Mouse (Mus musculus) midbrain, embryonic 11.5 days (tissue): ENCODE measurements around the gene Rad51d. TPM values are rescaled to one million over a fixed set of nuclear protein-coding genes. Genes with fewer than 3 reads are reported as not detected.

Source experiments
- ATAC-seq: fragments of 200-750 bp; cut with Nextera tagmentation; 2 replicates; pipeline ENCODE4 v1.8.0; 2017; ENCODE audit warnings: moderate TSS enrichment, moderate library complexity; ENCODE audit not compliant: low FRiP score
- DNase-seq: peaks from one replicate; pipeline ENCODE4 v3.0.0; 2015; ENCODE audit warnings: low spot score; ENCODE audit errors: missing footprints
- H3K27ac ChIP-seq: fragments of 300-500 bp; sonication (generic); 2 replicates; pipeline ENCODE4 v1.5.1; 2014; ENCODE audit warnings: low read depth, low read length
- H3K27me3 ChIP-seq: fragments of 300-500 bp; sonication (generic); 2 replicates; pipeline ENCODE4 v1.6.1; 2014; ENCODE audit warnings: mild to moderate bottlenecking, low read length, moderate library complexity, mixed read lengths; ENCODE audit not compliant: control insufficient read depth, insufficient read depth
- H3K36me3 ChIP-seq: fragments of 300-500 bp; sonication (generic); 2 replicates; pipeline ENCODE4 v1.6.1; 2014; ENCODE audit warnings: mild to moderate bottlenecking, low read length, moderate library complexity, mixed read lengths; ENCODE audit not compliant: control insufficient read depth, insufficient read depth
- H3K4me1 ChIP-seq: fragments of 300-500 bp; sonication (generic); 2 replicates; pipeline ENCODE4 v1.6.1; 2014; ENCODE audit warnings: low read length; ENCODE audit not compliant: control insufficient read depth, insufficient read depth
- H3K4me2 ChIP-seq: fragments of 300-500 bp; sonication (generic); 2 replicates; pipeline ENCODE4 v1.6.1; 2014; ENCODE audit warnings: mild to moderate bottlenecking, moderate library complexity
- H3K4me3 ChIP-seq: fragments of 300-500 bp; sonication (generic); 2 replicates; pipeline ENCODE4 v1.5.1; 2014; ENCODE audit warnings: low read depth, low read length
- H3K9ac ChIP-seq: fragments of 300-500 bp; sonication (generic); 2 replicates; pipeline ENCODE4 v1.6.1; 2014; ENCODE audit warnings: low read length
- H3K9me3 ChIP-seq: fragments of 300-500 bp; sonication (generic); 2 replicates; pipeline ENCODE4 v1.6.1; 2016; ENCODE audit warnings: low read length; ENCODE audit not compliant: control insufficient read depth
- WGBS: fragments of 180-500 bp; shearing (Covaris S2); extraction: QIAGEN DNeasy Blood & Tissue Kit; methylation state at CpG from one replicate; pipeline ENCODE4 v1.1.7; 2014; 5-methylcytosine and 5-hydroxymethylcytosine counted together
- polyA plus RNA-seq: library from polyadenylated mRNA; unstranded; fragments of >200 nt; fragmentation: Nextera tagmentation; extraction: Ambion mirVana; gene quantifications from 2 replicates; pipeline ENCODE4 v1.2.1, GENCODE M21; 2014

Gene Rad51d
- polyA plus RNA-seq, 1 experiment from 2014 or later: 17.4 TPM

GRCm38 (mm10) chr11:82854111-82854510 is 36.3 kb downstream of the Rad51d start:
- no peaks in the 10 kb centered on the region for H3K9me3 ChIP-seq
- no peak for ATAC-seq
- H3K36me3 ChIP-seq: no peaks in the 10 kb centered on the region
- 90% methylated on average over 6 of the region's 6 CpGs for WGBS
- H3K9ac ChIP-seq: no peak overlapping the region
- H3K4me3 ChIP-seq: no peak overlapping the region
- H3K4me1 ChIP-seq: no peaks in the 10 kb centered on the region
- DNase-seq: no peak
- H3K27ac ChIP-seq: no peak overlapping the region
- H3K4me2 ChIP-seq: no peak overlapping the region
- H3K27me3 ChIP-seq: no peaks in the 10 kb centered on the region

- WGBS: 92% methylated on average over 7 of the region's 7 CpGs
- no peaks in the 10 kb centered on the region for H3K27me3 ChIP-seq
- H3K9me3 ChIP-seq: no peaks in the 10 kb centered on the region
- H3K4me1 ChIP-seq: no peaks in the 10 kb centered on the region
- no peak overlapping the region for H3K9ac ChIP-seq
- ATAC-seq (no peak), DNase-seq (no peak)
- H3K27ac ChIP-seq: no peak overlapping the region
- H3K4me3 ChIP-seq: no peak overlapping the region
- H3K4me2 ChIP-seq: no peak overlapping the region
- H3K36me3 ChIP-seq: no peaks in the 10 kb centered on the region
Observed at GRCm38 (mm10) chr11:82852958-82853357, 37.5 kb downstream of the Rad51d start.

GRCm38 (mm10) chr11:82852540-82852939 is 37.9 kb downstream of the Rad51d start:
- H3K9ac ChIP-seq: no peak overlapping the region
- H3K4me3 ChIP-seq: no peak overlapping the region
- WGBS: 85% methylated on average over 10 of the region's 10 CpGs
- H3K4me1 ChIP-seq: 0 out of 2 replicates have a peak, but pooled peaks cover 2% of the 10 kb centered on the region
- DNase-seq (peak; percentile 81), ATAC-seq (no peak)
- no peaks in the 10 kb centered on the region for H3K9me3 ChIP-seq
- no peaks in the 10 kb centered on the region for H3K27me3 ChIP-seq
- no peak overlapping the region for H3K4me2 ChIP-seq
- H3K36me3 ChIP-seq: no peaks in the 10 kb centered on the region
- H3K27ac ChIP-seq: no peak overlapping the region

GRCm38 (mm10) chr11:82852115-82852514 is 38.3 kb downstream of the Rad51d start:
- H3K9me3 ChIP-seq: no peaks in the 10 kb centered on the region
- ATAC-seq (no peak), DNase-seq (no peak)
- WGBS: 89% methylated on average over 11 of the region's 11 CpGs
- no peak overlapping the region for H3K4me2 ChIP-seq
- H3K27me3 ChIP-seq: no peaks in the 10 kb centered on the region
- no peak overlapping the region for H3K9ac ChIP-seq
- no peak overlapping the region for H3K4me3 ChIP-seq
- H3K4me1 ChIP-seq: 0 out of 2 replicates have a peak, but pooled peaks cover 2% of the 10 kb centered on the region
- H3K36me3 ChIP-seq: no peaks in the 10 kb centered on the region
- H3K27ac ChIP-seq: no peak overlapping the region

GRCm38 (mm10) chr11:82850259-82850658 is 40.2 kb downstream of the Rad51d start:
- Histone ChIP-seq H3K27me3 (no peaks in the 10 kb centered on the region), H3K4me3 (no peak overlapping the region), H3K4me1 (peaks cover 5% of the 10 kb centered on the region; the same call in 1 of the 2 replicates), H3K36me3 (no peaks in the 10 kb centered on the region), H3K9ac (no peak overlapping the region), H3K27ac (no peak overlapping the region), H3K4me2 (no peak overlapping the region), H3K9me3 (no peaks in the 10 kb centered on the region)
- ATAC-seq: no peak
- 75% methylated on average over 5 of the region's 5 CpGs for WGBS
- no peak for DNase-seq

- peaks cover 5% of the 10 kb centered on the region; the same call in 1 of the 2 replicates for H3K4me1 ChIP-seq
- 28% methylated on average over 6 of the region's 6 CpGs for WGBS
- H3K9ac ChIP-seq: no peak overlapping the region
- DNase-seq: peak; percentile 73
- H3K4me3 ChIP-seq: no peak overlapping the region
- H3K27ac ChIP-seq: no peak overlapping the region
- H3K36me3 ChIP-seq: no peaks in the 10 kb centered on the region
- ATAC-seq: no peak
- H3K4me2 ChIP-seq: no peak overlapping the region
- no peaks in the 10 kb centered on the region for H3K9me3 ChIP-seq
- H3K27me3 ChIP-seq: no peaks in the 10 kb centered on the region
Observed at GRCm38 (mm10) chr11:82847571-82848000, 42.8 kb downstream of the Rad51d start.

GRCm38 (mm10) chr11:82846938-82847337 is 43.5 kb downstream of the Rad51d start:
- H3K9ac ChIP-seq: no peak overlapping the region
- H3K4me1 ChIP-seq: peaks cover 5% of the 10 kb centered on the region; the same call in 1 of the 2 replicates
- no peak overlapping the region for H3K4me2 ChIP-seq
- ATAC-seq: no peak
- H3K36me3 ChIP-seq: no peaks in the 10 kb centered on the region
- DNase-seq: peak; percentile 81
- no peaks in the 10 kb centered on the region for H3K27me3 ChIP-seq
- no peak overlapping the region for H3K4me3 ChIP-seq
- 70% methylated on average over 3 of the region's 3 CpGs for WGBS
- no peak overlapping the region for H3K27ac ChIP-seq
- no peaks in the 10 kb centered on the region for H3K9me3 ChIP-seq

GRCm38 (mm10) chr11:82846079-82846436 is 44.4 kb downstream of the Rad51d start:
- no peak overlapping the region for H3K27ac ChIP-seq
- H3K4me1 ChIP-seq: peaks cover 5% of the 10 kb centered on the region; the same call in 1 of the 2 replicates
- 0 out of 2 replicates have a peak overlapping the region, but pooled peaks have one; percentile 4 for H3K4me2 ChIP-seq
- peak; percentile 86 for DNase-seq
- ATAC-seq: no peak
- no peaks in the 10 kb centered on the region for H3K9me3 ChIP-seq
- 20% methylated on average over 4 of the region's 4 CpGs for WGBS
- no peak overlapping the region for H3K9ac ChIP-seq
- H3K27me3 ChIP-seq: no peaks in the 10 kb centered on the region
- H3K36me3 ChIP-seq: no peaks in the 10 kb centered on the region
- no peak overlapping the region for H3K4me3 ChIP-seq

- ATAC-seq (peak; percentile 74), DNase-seq (peak; percentile 89)
- Histone ChIP-seq H3K36me3 (no peaks in the 10 kb centered on the region), H3K4me2 (0 out of 2 replicates have a peak overlapping the region, but pooled peaks have one; percentile 4), H3K27me3 (no peaks in the 10 kb centered on the region), H3K4me1 (peaks cover 5% of the 10 kb centered on the region; the same call in 1 of the 2 replicates), H3K9ac (0 out of 2 replicates have a peak overlapping the region, but pooled peaks have one; percentile 39), H3K27ac (no peak overlapping the region), H3K9me3 (no peaks in the 10 kb centered on the region), H3K4me3 (no peak overlapping the region)
- WGBS: 28% methylated on average over 16 of the region's 16 CpGs
Observed at GRCm38 (mm10) chr11:82845415-82846078, 44.9 kb downstream of the Rad51d start.
